Mouse (Mus musculus) lung, adult 2 months (tissue): ENCODE measurements at regions not wholly inside any gene's neighbourhood (a gene's known extent, or its start where the extent isn't known, plus 50 kb on each side); places are given as distances from the start of the nearest gene placed in this dataset.

Source experiments
- CTCF ChIP-seq: fragments of 200-500 bp; IDR thresholded peaks from 2 replicates; pipeline ENCODE4 v1.5.1; 2011; ENCODE audit warnings: mild to moderate bottlenecking, low read length, control low read depth; ENCODE audit not compliant: insufficient read depth
- POLR2A ChIP-seq: fragments of 200-500 bp; IDR thresholded peaks from 2 replicates; pipeline ENCODE4 v1.6.1; 2011; ENCODE audit warnings: low read depth, mild to moderate bottlenecking, control low read depth, low read length, borderline replicate concordance; ENCODE audit errors: extremely low read depth

DNA sequence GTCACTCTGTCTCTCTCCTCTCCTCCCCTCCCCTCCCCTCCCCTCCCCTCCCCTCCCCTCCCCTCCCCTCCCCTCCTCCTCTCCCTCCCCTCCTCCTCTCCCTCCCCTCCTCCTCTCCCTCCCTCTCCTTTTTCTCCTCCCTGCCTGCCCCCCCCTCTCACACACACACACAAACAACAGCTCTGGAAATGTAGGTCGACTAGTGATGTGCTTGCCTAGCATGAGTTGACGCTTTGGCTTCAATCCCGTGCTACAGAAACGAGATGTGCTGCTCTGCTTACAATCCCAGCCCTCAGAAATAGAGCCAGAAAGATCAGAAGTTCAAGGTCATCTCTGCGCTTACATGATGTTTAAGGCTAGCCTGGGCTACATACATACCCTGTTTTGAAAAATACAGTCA is 254.9 kb downstream of the Bcor start:
- TF ChIP-seq CTCF (no peak), POLR2A (no peak)
